Mouse (Mus musculus): ENCODE data around the gene P2ry4. TPM values are rescaled to one million over a fixed set of nuclear protein-coding genes. Genes with fewer than 3 reads are reported as not detected.
A peak's percentile ranks its signal among the peaks of the same experiment; 100 is the strongest.

P2ry4 gene
- polyA plus RNA-seq (2015; fragmentation: Nextera tagmentation; extraction: Ambion mirVana), result 0.38 and 0.55 TPM in 2 replicates

DNA sequence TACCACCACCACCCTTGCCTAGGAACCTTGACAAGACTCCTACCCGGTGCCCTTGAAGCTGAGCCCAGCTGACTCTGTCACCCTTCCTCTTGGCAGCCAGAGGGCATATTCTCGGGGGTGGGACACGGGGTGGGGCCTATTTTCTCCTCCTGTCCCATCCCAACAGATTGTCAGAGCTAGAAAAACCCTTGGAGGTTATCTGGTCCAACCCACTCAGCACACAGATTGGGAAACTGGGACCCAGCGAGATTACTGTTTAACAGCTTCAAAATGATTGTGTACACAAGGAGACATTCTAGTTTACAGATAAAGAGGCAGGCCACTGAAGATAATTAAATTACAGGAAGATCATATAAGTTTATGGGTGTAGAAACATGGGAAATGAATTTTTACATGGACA is at the start of gene P2ry4:
Gene P2ry4, minus strand, starts transcription at position 79 of the 400 bp plus-strand sequence.
- Histone ChIP-seq H3K36me3 (ENCODE audit: control insufficient read depth, insufficient read depth, low read length) (no peaks in the 10 kb centered on the region), H3K4me3 (ENCODE audit: low read length) (no peak within 1 kb of the TSS), H3K27ac (ENCODE audit: low read length) (no peak within 1 kb of the TSS), H3K4me2 (ENCODE audit: low read depth, low read length) (no peak within 1 kb of the TSS), H3K9ac (ENCODE audit: low read depth, low read length) (no peak within 1 kb of the TSS), H3K27me3 (replicated peaks; ENCODE audit: control insufficient read depth, insufficient read depth, low read length) (peaks cover 16% of the 10 kb centered on the region; the same call in 1 of the 2 replicates), H3K4me1 (ENCODE audit: control insufficient read depth, insufficient read depth, low read length) (no peaks in the 10 kb centered on the region), H3K9me3 (ENCODE audit: control insufficient read depth, low read length) (no peaks in the 10 kb centered on the region)
- 44% methylated on average over 4 of the region's 4 CpGs for WGBS
- ATAC-seq, result peak; percentile 85

DNA sequence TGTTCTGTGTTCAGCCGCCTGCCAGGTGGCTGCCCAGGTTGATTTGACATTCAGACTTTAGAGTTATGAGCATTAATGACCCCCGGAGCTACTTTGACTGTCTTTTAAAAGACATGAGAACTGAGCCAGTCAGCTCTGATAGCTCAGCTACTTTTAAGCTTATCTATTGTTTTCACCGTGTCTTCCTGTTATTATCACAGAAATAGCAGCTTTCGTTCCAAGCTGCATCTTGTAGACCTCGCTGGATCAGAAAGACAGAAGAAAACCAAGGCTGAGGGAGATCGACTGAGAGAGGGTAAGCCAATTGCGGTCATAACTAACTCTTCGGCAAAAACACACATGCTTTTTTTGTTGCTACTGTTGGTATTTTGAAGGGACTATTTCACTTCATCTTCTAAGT is 43.8 kb upstream of the P2ry4 start:
- 93% methylated on average over 8 of the region's 8 CpGs for WGBS
- no peak overlapping the region for H3K4me2 ChIP-seq (ENCODE audit: low read depth, low read length)
- H3K4me1 ChIP-seq (ENCODE audit: control insufficient read depth, insufficient read depth, low read length), result no peaks in the 10 kb centered on the region
- no peaks in the 10 kb centered on the region for H3K27me3 ChIP-seq (replicated peaks; ENCODE audit: control insufficient read depth, insufficient read depth, low read length)
- no peaks in the 10 kb centered on the region for H3K36me3 ChIP-seq (ENCODE audit: control insufficient read depth, insufficient read depth, low read length)
- no peak overlapping the region for H3K9ac ChIP-seq (ENCODE audit: low read depth, low read length)
- no peaks in the 10 kb centered on the region for H3K9me3 ChIP-seq (ENCODE audit: control insufficient read depth, low read length)
- ATAC-seq, result no peak
- no peak overlapping the region for H3K27ac ChIP-seq (ENCODE audit: low read length)
- H3K4me3 ChIP-seq (ENCODE audit: low read length), result no peak overlapping the region

DNA sequence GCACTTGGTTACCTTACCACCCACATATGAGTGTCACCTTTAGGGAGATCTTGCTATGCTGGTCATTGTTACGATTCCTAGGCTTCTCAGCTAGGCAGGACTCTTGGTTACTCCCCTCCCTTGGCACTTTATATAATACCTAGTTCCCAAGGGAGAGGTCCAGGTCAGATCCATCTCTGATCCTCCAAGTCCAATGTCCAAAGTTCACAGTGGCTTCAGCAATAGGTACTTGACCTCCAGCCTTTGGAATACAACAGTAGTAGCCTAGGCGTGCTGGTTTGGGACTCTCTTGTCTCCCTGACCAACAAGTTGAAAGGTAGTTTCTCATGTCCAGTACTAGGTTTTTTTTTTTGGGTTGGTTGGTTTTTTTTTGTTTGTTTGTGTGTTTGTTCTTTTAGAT is 34.4 kb upstream of the P2ry4 start:
- H3K9me3 ChIP-seq (ENCODE audit: control insufficient read depth, low read length), result no peaks in the 10 kb centered on the region
- no peak overlapping the region for H3K9ac ChIP-seq (ENCODE audit: low read depth, low read length)
- no peaks in the 10 kb centered on the region for H3K36me3 ChIP-seq (ENCODE audit: control insufficient read depth, insufficient read depth, low read length)
- no peaks in the 10 kb centered on the region for H3K27me3 ChIP-seq (replicated peaks; ENCODE audit: control insufficient read depth, insufficient read depth, low read length)
- H3K4me3 ChIP-seq (ENCODE audit: low read length), result no peak overlapping the region
- no peak overlapping the region for H3K27ac ChIP-seq (ENCODE audit: low read length)
- H3K4me2 ChIP-seq (ENCODE audit: low read depth, low read length), result no peak overlapping the region
- H3K4me1 ChIP-seq (ENCODE audit: control insufficient read depth, insufficient read depth, low read length), result no peaks in the 10 kb centered on the region
- WGBS, result 87% methylated on average over 2 of the region's 2 CpGs
- no peak for ATAC-seq

DNA sequence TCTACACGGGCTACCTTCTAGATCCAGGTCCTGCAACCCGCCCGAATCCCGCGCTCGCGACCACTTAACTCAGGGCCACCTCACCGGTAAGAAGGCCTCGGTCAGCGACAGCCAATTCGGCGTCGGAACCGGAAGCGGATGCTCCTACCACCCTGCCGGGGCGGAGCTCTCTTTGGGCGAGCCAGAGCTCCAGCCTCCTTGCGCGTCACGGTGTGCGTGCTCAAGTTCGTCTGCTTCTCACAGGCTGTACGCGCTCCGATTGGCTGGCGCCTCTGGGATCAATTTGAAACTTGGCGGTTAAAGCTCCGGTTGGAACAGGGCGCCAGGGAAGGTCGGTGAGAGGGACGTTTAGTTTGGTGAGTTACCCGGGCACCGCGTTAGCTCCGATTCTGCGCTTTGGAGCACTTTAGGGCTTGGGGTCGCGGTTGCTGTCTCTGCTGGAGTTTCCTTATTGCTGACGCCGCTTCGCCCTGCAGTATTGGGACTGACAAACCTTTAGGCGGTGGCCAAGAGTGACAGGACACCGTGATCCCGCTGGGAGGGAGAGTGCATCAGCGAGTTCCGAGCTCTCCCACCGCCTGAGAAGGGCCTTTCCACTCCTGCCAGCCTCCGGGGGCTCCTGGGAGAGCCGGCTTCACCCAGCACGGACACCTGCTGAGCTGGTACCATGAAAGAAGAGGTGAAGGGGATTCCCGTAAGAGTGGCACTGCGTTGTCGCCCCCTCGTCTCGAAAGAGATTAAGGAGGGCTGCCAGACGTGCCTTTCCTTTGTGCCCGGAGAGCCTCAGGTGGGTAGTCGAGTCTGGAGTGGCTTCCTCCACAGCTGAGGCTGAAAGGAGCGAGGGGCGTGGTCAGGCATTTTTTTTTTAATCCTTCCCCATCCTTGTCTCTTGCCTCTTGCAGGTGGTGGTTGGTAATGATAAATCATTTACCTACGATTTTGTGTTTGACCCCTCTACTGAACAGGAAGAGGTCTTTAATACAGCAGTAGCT is 31.4 kb upstream of the P2ry4 start, which contains the start of gene Pdzd11:
Gene Pdzd11, minus strand, starts transcription at position 767 of the 992 bp plus-strand sequence.
- ATAC-seq, result peak; percentile 99
- H3K27ac ChIP-seq (ENCODE audit: low read length), result peak within 1 kb of the TSS; percentile 69

DNA sequence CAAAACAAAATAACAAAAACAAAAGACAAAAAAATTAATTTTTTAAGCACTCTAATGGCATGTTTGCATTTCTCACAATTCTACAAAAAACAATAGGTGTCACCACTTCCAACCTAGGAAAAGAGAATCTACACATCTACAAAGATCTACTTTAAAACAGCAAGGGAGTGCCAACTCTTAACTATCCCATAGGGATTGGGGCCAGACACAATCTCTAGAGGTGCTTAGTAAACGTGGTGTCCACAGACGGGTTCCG is 30.8 kb upstream of the P2ry4 start, which contains the start of gene Kif4:
Gene Kif4, plus strand, starts transcription at position 192 of the 256 bp plus-strand sequence.
- H3K4me1 ChIP-seq (ENCODE audit: control insufficient read depth, insufficient read depth, low read length), result no peaks in the 10 kb centered on the region
- H3K4me2 ChIP-seq (ENCODE audit: low read depth, low read length), result peak within 1 kb of the TSS; percentile 58
- H3K36me3 ChIP-seq (ENCODE audit: control insufficient read depth, insufficient read depth, low read length), result no peaks in the 10 kb centered on the region
- H3K9ac ChIP-seq (ENCODE audit: low read depth, low read length), result peak within 1 kb of the TSS; percentile 72
- H3K4me3 ChIP-seq (ENCODE audit: low read length), result peak within 1 kb of the TSS; percentile 65
- no peaks in the 10 kb centered on the region for H3K27me3 ChIP-seq (replicated peaks; ENCODE audit: control insufficient read depth, insufficient read depth, low read length)
- no peaks in the 10 kb centered on the region for H3K9me3 ChIP-seq (ENCODE audit: control insufficient read depth, low read length)
- ATAC-seq, result no peak
- peak within 1 kb of the TSS; percentile 69 for H3K27ac ChIP-seq (ENCODE audit: low read length)
- WGBS, result 12% methylated on average over 3 of the region's 3 CpGs

More for the DNA sequence above, 31.4 kb upstream of the P2ry4 start, which contains the start of gene Pdzd11:
- Histone ChIP-seq H3K27me3 (replicated peaks; ENCODE audit: control insufficient read depth, insufficient read depth, low read length) (no peaks in the 10 kb centered on the region), H3K36me3 (ENCODE audit: control insufficient read depth, insufficient read depth, low read length) (no peaks in the 10 kb centered on the region), H3K4me1 (ENCODE audit: control insufficient read depth, insufficient read depth, low read length) (no peaks in the 10 kb centered on the region), H3K9ac (ENCODE audit: low read depth, low read length) (peak within 1 kb of the TSS; percentile 72), H3K4me2 (ENCODE audit: low read depth, low read length) (peak within 1 kb of the TSS; percentile 58), H3K9me3 (ENCODE audit: control insufficient read depth, low read length) (no peaks in the 10 kb centered on the region), H3K4me3 (ENCODE audit: low read length) (peak within 1 kb of the TSS; percentile 65)
- WGBS, result 15% methylated on average over 62 of the region's 62 CpGs

DNA sequence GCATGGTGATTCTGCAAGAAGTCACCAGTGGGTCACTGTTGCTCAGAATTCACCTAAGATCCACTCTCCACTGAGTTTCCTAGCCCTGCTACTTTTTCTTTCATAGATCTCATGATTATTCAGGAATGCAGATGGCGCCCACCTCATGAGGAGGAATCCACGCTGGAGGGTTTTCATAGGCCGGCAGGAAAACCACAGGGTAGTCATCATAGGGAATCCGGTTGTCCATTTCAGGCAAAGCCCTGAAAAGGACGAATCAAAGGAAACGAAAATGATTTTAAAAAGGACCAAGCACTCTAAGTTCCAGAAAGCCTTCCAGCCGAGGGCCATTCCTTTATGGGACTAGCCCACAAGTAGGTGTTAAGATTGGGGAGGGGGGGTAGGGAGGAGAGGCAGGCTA is 30.5 kb upstream of the P2ry4 start:
- no peak for ATAC-seq

DNA sequence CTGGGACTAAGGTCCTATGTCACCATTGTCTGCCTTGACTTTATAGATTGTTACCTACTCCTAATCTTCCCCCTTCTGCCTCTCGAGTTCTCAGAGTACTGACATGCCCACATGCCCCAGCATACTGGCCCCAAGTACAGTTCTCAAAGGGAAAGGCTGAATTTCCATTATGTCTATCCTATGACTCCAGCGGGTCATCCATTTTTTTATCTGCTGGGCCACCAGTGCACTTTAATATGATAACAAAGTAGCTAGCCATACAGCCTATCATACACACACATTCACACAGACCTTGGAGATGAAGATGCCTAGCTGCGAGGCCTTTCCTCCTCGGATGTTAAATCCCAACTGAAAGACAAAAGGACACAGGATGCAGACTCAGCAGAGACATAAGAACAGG is 29.6 kb upstream of the P2ry4 start:
- H3K9me3 ChIP-seq (ENCODE audit: control insufficient read depth, low read length), result no peaks in the 10 kb centered on the region
- WGBS, result 96% methylated on average over 4 of the region's 4 CpGs
- no peak overlapping the region for H3K4me2 ChIP-seq (ENCODE audit: low read depth, low read length)
- no peaks in the 10 kb centered on the region for H3K4me1 ChIP-seq (ENCODE audit: control insufficient read depth, insufficient read depth, low read length)
- no peak overlapping the region for H3K4me3 ChIP-seq (ENCODE audit: low read length)
- ATAC-seq, result no peak
- H3K36me3 ChIP-seq (ENCODE audit: control insufficient read depth, insufficient read depth, low read length), result no peaks in the 10 kb centered on the region
- H3K27me3 ChIP-seq (replicated peaks; ENCODE audit: control insufficient read depth, insufficient read depth, low read length), result no peaks in the 10 kb centered on the region
- no peak overlapping the region for H3K9ac ChIP-seq (ENCODE audit: low read depth, low read length)
- no peak overlapping the region for H3K27ac ChIP-seq (ENCODE audit: low read length)

More for the DNA sequence above, 30.5 kb upstream of the P2ry4 start:
- H3K4me2 ChIP-seq (ENCODE audit: low read depth, low read length), result peak overlapping the region; percentile 46
- WGBS, result 29% methylated on average over 7 of the region's 7 CpGs
- H3K36me3 ChIP-seq (ENCODE audit: control insufficient read depth, insufficient read depth, low read length), result no peaks in the 10 kb centered on the region
- H3K4me3 ChIP-seq (ENCODE audit: low read length), result peak overlapping the region; percentile 65
- H3K9ac ChIP-seq (ENCODE audit: low read depth, low read length), result peak overlapping the region; percentile 67; the same call in 1 of the 2 replicates
- no peaks in the 10 kb centered on the region for H3K4me1 ChIP-seq (ENCODE audit: control insufficient read depth, insufficient read depth, low read length)
- H3K27me3 ChIP-seq (replicated peaks; ENCODE audit: control insufficient read depth, insufficient read depth, low read length), result no peaks in the 10 kb centered on the region
- H3K9me3 ChIP-seq (ENCODE audit: control insufficient read depth, low read length), result no peaks in the 10 kb centered on the region
- no peak overlapping the region for H3K27ac ChIP-seq (ENCODE audit: low read length)

DNA sequence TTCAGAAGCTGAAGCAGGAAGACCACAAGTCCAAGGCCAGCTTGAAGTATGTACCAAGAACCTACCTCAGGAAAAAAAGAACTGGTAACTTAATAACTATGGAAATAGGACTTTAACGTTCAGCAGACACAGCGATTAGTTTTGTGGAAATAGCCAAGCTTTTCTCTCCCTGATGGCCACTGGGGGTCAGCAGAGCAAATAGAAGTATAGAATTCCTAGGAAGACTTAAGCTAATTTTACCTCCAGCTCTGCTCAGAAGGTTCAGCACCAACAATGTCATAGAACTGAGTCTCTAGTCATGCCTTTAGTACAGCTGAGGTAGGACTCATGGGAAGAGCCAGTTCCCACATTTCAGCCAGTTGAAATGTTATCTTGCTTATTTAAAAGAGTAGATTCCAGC is 26.7 kb upstream of the P2ry4 start:
- ATAC-seq, result no peak
- H3K9ac ChIP-seq (ENCODE audit: low read depth, low read length), result no peak overlapping the region
- 74% methylated on average over 2 of the region's 2 CpGs for WGBS

DNA sequence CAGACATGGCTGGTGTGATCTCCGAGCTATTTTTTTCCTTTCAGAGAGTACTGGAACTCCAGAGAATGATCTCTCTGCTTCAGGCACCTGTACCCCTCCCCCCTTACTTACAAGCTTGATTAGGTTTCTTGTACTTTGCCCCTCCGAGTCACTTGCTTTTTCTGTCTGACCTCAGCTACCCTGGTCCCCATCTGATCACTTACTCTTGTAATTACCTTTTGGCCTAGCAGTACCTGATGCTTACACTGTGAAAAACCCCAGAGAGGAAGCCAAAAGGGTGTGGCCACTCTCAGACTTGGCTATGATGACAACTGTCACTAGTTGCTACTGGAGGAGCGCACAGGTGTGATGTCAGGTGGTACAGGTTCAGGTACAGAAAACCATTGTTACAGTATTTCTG is 23.8 kb upstream of the P2ry4 start:
- no peak overlapping the region for H3K27ac ChIP-seq (ENCODE audit: low read length)
- no peaks in the 10 kb centered on the region for H3K9me3 ChIP-seq (ENCODE audit: control insufficient read depth, low read length)
- no peak overlapping the region for H3K4me3 ChIP-seq (ENCODE audit: low read length)
- no peaks in the 10 kb centered on the region for H3K4me1 ChIP-seq (ENCODE audit: control insufficient read depth, insufficient read depth, low read length)
- WGBS, result 49% methylated on average over 3 of the region's 3 CpGs
- no peaks in the 10 kb centered on the region for H3K36me3 ChIP-seq (ENCODE audit: control insufficient read depth, insufficient read depth, low read length)
- H3K27me3 ChIP-seq (replicated peaks; ENCODE audit: control insufficient read depth, insufficient read depth, low read length), result no peaks in the 10 kb centered on the region; the same call in 1 of the 2 replicates
- no peak overlapping the region for H3K9ac ChIP-seq (ENCODE audit: low read depth, low read length)
- peak; percentile 74 for ATAC-seq
- H3K4me2 ChIP-seq (ENCODE audit: low read depth, low read length), result no peak overlapping the region

More for the DNA sequence above, 26.7 kb upstream of the P2ry4 start:
- Histone ChIP-seq H3K36me3 (ENCODE audit: control insufficient read depth, insufficient read depth, low read length) (no peaks in the 10 kb centered on the region), H3K4me3 (ENCODE audit: low read length) (no peak overlapping the region), H3K9me3 (ENCODE audit: control insufficient read depth, low read length) (no peaks in the 10 kb centered on the region), H3K27me3 (replicated peaks; ENCODE audit: control insufficient read depth, insufficient read depth, low read length) (no peaks in the 10 kb centered on the region; the same call in 1 of the 2 replicates), H3K4me2 (ENCODE audit: low read depth, low read length) (no peak overlapping the region), H3K27ac (ENCODE audit: low read length) (no peak overlapping the region), H3K4me1 (ENCODE audit: control insufficient read depth, insufficient read depth, low read length) (no peaks in the 10 kb centered on the region)

Measured in intestine, embryonic 16.5 days (tissue).